Mouse (Mus musculus) lung, adult 2 months (tissue): ENCODE measurements around the gene Trub1.

Experiments used
- CTCF ChIP-seq: fragments of 200-500 bp; IDR thresholded peaks from 2 replicates; pipeline ENCODE4 v1.5.1; 2011; ENCODE audit warnings: mild to moderate bottlenecking, low read length, control low read depth; ENCODE audit not compliant: insufficient read depth
- POLR2A ChIP-seq: fragments of 200-500 bp; IDR thresholded peaks from 2 replicates; pipeline ENCODE4 v1.6.1; 2011; ENCODE audit warnings: low read depth, mild to moderate bottlenecking, control low read depth, low read length, borderline replicate concordance; ENCODE audit errors: extremely low read depth

DNA sequence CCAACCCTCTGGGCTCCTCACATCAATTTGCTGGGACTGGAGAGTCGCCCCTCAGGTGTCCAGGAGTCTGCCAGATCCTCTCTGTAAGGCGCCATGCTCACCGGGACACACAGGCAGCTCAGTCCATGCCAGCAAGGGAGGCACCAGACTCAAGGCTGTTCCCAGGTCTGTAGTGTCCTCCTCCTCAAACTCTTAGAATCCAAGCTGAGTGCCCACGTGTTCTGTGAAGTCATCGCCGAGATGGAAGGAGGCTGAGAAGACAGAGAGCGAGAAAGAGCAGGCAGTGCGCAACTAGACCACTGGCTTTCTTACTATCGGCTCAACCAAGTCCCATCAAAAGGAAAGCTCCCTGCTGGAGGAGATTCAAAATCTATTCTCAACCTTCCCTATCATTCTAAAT is 60.4 kb downstream of the Trub1 start:
- no peak for TF ChIP-seq CTCF
- no peak for TF ChIP-seq POLR2A
